Mouse (Mus musculus): ENCODE measurements around the gene Dst. TPM values are rescaled to one million over a fixed set of nuclear protein-coding genes. Genes with fewer than 3 reads are reported as not detected.

The Dst gene
- total and polyA plus RNA-seq, 3 experiments: 0.08 to 0.60 TPM; not detected in 1

- Histone ChIP-seq H3K79me2 (ENCODE audit: control insufficient read depth, insufficient read depth, low read length, poor library complexity) (no peaks in the 10 kb centered on the region), H3K4me1 (ENCODE audit: control insufficient read depth in 1 of 2, insufficient read depth in 2 of 2, low read length in 2 of 2) (no peaks in the 10 kb centered on the region), H3K9ac (ENCODE audit: control insufficient read depth, low read depth, low read length, poor library complexity, severe bottlenecking) (no peak overlapping the region), H3K27ac (ENCODE audit: control insufficient read depth, low read depth, low read length) (no peak overlapping the region), H3K36me3 (ENCODE audit: control insufficient read depth in 1 of 2, insufficient read depth in 2 of 2, low read length in 2 of 2) (no peaks in the 10 kb centered on the region), H3K27me3 (ENCODE audit: control insufficient read depth in 1 of 2, insufficient read depth in 2 of 2, low read length in 2 of 2) (no peaks in the 10 kb centered on the region), H3K4me3 (ENCODE audit: control insufficient read depth in 1 of 2, insufficient read depth in 1 of 2, low read depth in 2 of 2, low read length in 2 of 2) (no peak overlapping the region), H3K9me3 (replicated peaks; ENCODE audit: insufficient read depth, low read length) (no peaks in the 10 kb centered on the region)
- TF ChIP-seq ZMIZ1 (IDR thresholded peaks at IDR 0.05; ENCODE audit: low read depth, low read length) (no peak), USF2 (IDR thresholded peaks at IDR 0.05; ENCODE audit: borderline replicate concordance in 1 of 2, insufficient read depth in 1 of 2, low read depth in 1 of 2, low read length in 2 of 2) (no peak), JUND (IDR thresholded peaks at IDR 0.05; ENCODE audit: low read depth, low read length) (no peak), SMC3 (IDR thresholded peaks at IDR 0.05; ENCODE audit: low read depth, low read length) (no peak), GATA1 (IDR thresholded peaks at IDR 0.05; ENCODE audit: low read depth, low read length) (no peak), POLR2AphosphoS5 (IDR thresholded peaks at IDR 0.05; ENCODE audit: borderline replicate concordance, low read depth, low read length) (no peak), TAL1 (IDR thresholded peaks at IDR 0.05; ENCODE audit: low read length) (no peak), NELFE (IDR thresholded peaks at IDR 0.05; ENCODE audit: low read depth, low read length) (no peak), ETS1 (IDR thresholded peaks at IDR 0.05; ENCODE audit: low read depth, low read length) (no peak), ELF1 (IDR thresholded peaks at IDR 0.05; ENCODE audit: low read depth, low read length) (no peak), CTCF (IDR thresholded peaks at IDR 0.05 in 2 of 3, conservative IDR thresholded peaks at IDR 0.05 in 1 of 3; ENCODE audit: control insufficient read depth in 1 of 3, insufficient read depth in 1 of 3, low read depth in 2 of 3, low read length in 3 of 3, poor library complexity in 1 of 3, severe bottlenecking in 1 of 3) (no peak), NRF1 (IDR thresholded peaks at IDR 0.05; ENCODE audit: insufficient read depth, low read depth, low read length, poor library complexity, severe bottlenecking) (no peak), MYB (IDR thresholded peaks at IDR 0.05; ENCODE audit: low read depth, low read length) (no peak), RCOR1 (IDR thresholded peaks at IDR 0.05; ENCODE audit: low read depth, low read length) (no peak), CHD2 (IDR thresholded peaks at IDR 0.05; ENCODE audit: low read length) (no peak), MAZ (IDR thresholded peaks at IDR 0.05; ENCODE audit: low read depth, low read length) (no peak), MEF2A (IDR thresholded peaks at IDR 0.05; ENCODE audit: extremely low read depth, insufficient replicate concordance, low read depth, low read length, poor library complexity, severe bottlenecking) (no peak), TBP (IDR thresholded peaks at IDR 0.05; ENCODE audit: low read depth, low read length) (no peak), UBTF (IDR thresholded peaks at IDR 0.05; ENCODE audit: borderline replicate concordance, insufficient read depth, low read depth, low read length) (no peak), ZNF384 (IDR thresholded peaks at IDR 0.05; ENCODE audit: low read depth, low read length) (no peak)
- DNase-seq (ENCODE audit: low read depth, low spot score): no peak
Observed at GRCm38 (mm10) chr1:34220094-34220601, 312.1 kb downstream of the Dst start.

GRCm38 (mm10) chr1:34223866-34224265 is 315.8 kb downstream of the Dst start:
- no peak overlapping the region for H3K27ac ChIP-seq (ENCODE audit: control insufficient read depth, low read depth, low read length)
- H3K4me1 ChIP-seq (ENCODE audit: control insufficient read depth in 1 of 2, insufficient read depth in 2 of 2, low read length in 2 of 2): no peaks in the 10 kb centered on the region
- H3K36me3 ChIP-seq (ENCODE audit: control insufficient read depth in 1 of 2, insufficient read depth in 2 of 2, low read length in 2 of 2): no peaks in the 10 kb centered on the region
- H3K27me3 ChIP-seq (ENCODE audit: control insufficient read depth in 1 of 2, insufficient read depth in 2 of 2, low read length in 2 of 2): no peaks in the 10 kb centered on the region
- no peak overlapping the region for H3K9ac ChIP-seq (ENCODE audit: control insufficient read depth, low read depth, low read length, poor library complexity, severe bottlenecking)
- no peak overlapping the region for H3K4me3 ChIP-seq (ENCODE audit: control insufficient read depth in 1 of 2, insufficient read depth in 1 of 2, low read depth in 2 of 2, low read length in 2 of 2)
- no peaks in the 10 kb centered on the region for H3K9me3 ChIP-seq (replicated peaks; ENCODE audit: insufficient read depth, low read length)
- DNase-seq (ENCODE audit: low read depth, low spot score): no peak
- TF ChIP-seq MAZ (IDR thresholded peaks at IDR 0.05; ENCODE audit: low read depth, low read length): no peak
- TF ChIP-seq USF1 (IDR thresholded peaks at IDR 0.05; ENCODE audit: low read depth, low read length): no peak
- TF ChIP-seq HCFC1 (IDR thresholded peaks at IDR 0.05; ENCODE audit: low read depth, low read length): no peak
- TF ChIP-seq KAT2A (conservative IDR thresholded peaks at IDR 0.05; ENCODE audit: low read depth, low read length): no peak
- TF ChIP-seq TCF12 (IDR thresholded peaks at IDR 0.05; ENCODE audit: low read depth, low read length): no peak
- TF ChIP-seq SMC3 (IDR thresholded peaks at IDR 0.05; ENCODE audit: low read depth, low read length): no peak
- no peak for TF ChIP-seq MAFK (IDR thresholded peaks at IDR 0.05; ENCODE audit: borderline replicate concordance, low read depth, low read length)
- TF ChIP-seq ZKSCAN1 (IDR thresholded peaks at IDR 0.05; ENCODE audit: low read depth, low read length): no peak
- no peak for TF ChIP-seq ZC3H11A (IDR thresholded peaks at IDR 0.05; ENCODE audit: low read depth, low read length)
- no peak for TF ChIP-seq BHLHE40 (IDR thresholded peaks at IDR 0.05; ENCODE audit: borderline replicate concordance, low read depth, low read length)
- TF ChIP-seq CTCF (IDR thresholded peaks at IDR 0.05 in 2 of 3, conservative IDR thresholded peaks at IDR 0.05 in 1 of 3; ENCODE audit: control insufficient read depth in 1 of 3, insufficient read depth in 1 of 3, low read depth in 2 of 3, low read length in 3 of 3, poor library complexity in 1 of 3, severe bottlenecking in 1 of 3): no peak
- TF ChIP-seq EP300 (IDR thresholded peaks at IDR 0.05; ENCODE audit: low read depth in 1 of 2, low read length in 2 of 2): no peak
- TF ChIP-seq NELFE (IDR thresholded peaks at IDR 0.05; ENCODE audit: low read depth, low read length): no peak
- TF ChIP-seq RAD21 (IDR thresholded peaks at IDR 0.05; ENCODE audit: low read depth, low read length): no peak
- H3K79me2 ChIP-seq (ENCODE audit: control insufficient read depth, insufficient read depth, low read length, poor library complexity): no peaks in the 10 kb centered on the region

Data from MEL (cell line).